Mouse (Mus musculus) liver, embryonic 16.5 days (tissue): Measurements from ENCODE around the gene Six5. TPM values are rescaled to one million over a fixed set of nuclear protein-coding genes. Genes with fewer than 3 reads are reported as not detected.
A peak's percentile ranks its signal among the peaks of the same experiment; 100 is the strongest.

Experiments
- ATAC-seq: fragments of 200-750 bp; cut with Nextera tagmentation; 2 replicates; pipeline ENCODE4 v1.8.0; 2017; ENCODE audit warnings: low read depth, mild to moderate bottlenecking, moderate number of reproducible peaks, moderate library complexity
- H3K27ac ChIP-seq: fragments of 300-500 bp; sonication (generic); 2 replicates; pipeline ENCODE4 v1.5.1; 2014; ENCODE audit warnings: mild to moderate bottlenecking, low read length
- H3K27me3 ChIP-seq: fragments of 300-500 bp; sonication (generic); 2 replicates; pipeline ENCODE4 v1.6.1; 2014; ENCODE audit warnings: low read depth, low read length, mixed read lengths; ENCODE audit not compliant: control insufficient read depth, insufficient read depth
- H3K36me3 ChIP-seq: fragments of 300-500 bp; sonication (generic); 2 replicates; pipeline ENCODE4 v1.6.1; 2014; ENCODE audit warnings: mild to moderate bottlenecking; ENCODE audit not compliant: control insufficient read depth, insufficient read depth
- H3K4me1 ChIP-seq: fragments of 300-500 bp; sonication (generic); 2 replicates; pipeline ENCODE4 v1.6.1; 2014; ENCODE audit warnings: low read depth, low read length, mixed read lengths; ENCODE audit not compliant: control insufficient read depth
- H3K4me2 ChIP-seq: fragments of 300-500 bp; sonication (generic); 2 replicates; pipeline ENCODE4 v1.6.1; 2014; ENCODE audit warnings: low read depth, low read length, mixed read lengths
- H3K4me3 ChIP-seq: fragments of 300-500 bp; sonication (generic); 2 replicates; pipeline ENCODE4 v1.5.1; 2014; ENCODE audit warnings: low read depth, mild to moderate bottlenecking, low read length
- H3K9ac ChIP-seq: fragments of 300-500 bp; sonication (generic); 2 replicates; pipeline ENCODE4 v1.6.1; 2014; ENCODE audit warnings: low read depth, low read length
- H3K9me3 ChIP-seq: fragments of 300-500 bp; sonication (generic); replicated peaks from 2 replicates; pipeline ENCODE4 v1.6.1; 2016; ENCODE audit warnings: low read length; ENCODE audit not compliant: control insufficient read depth
- WGBS: fragments of 180-500 bp; shearing (Covaris S2); extraction: QIAGEN DNeasy Blood & Tissue Kit; methylation state at CpG from one replicate; pipeline ENCODE4 v1.1.7; 2014; ENCODE audit not compliant: insufficient replicate concordance; 5-methylcytosine and 5-hydroxymethylcytosine counted together
- polyA plus RNA-seq: library from polyadenylated mRNA; unstranded; fragments of >200 nt; fragmentation: Nextera tagmentation; extraction: Ambion mirVana; gene quantifications from 2 replicates; pipeline ENCODE4 v1.2.1, GENCODE M21; 2015

The Six5 gene
- polyA plus RNA-seq, 1 experiment from 2014 or later = 0.93 TPM

DNA sequence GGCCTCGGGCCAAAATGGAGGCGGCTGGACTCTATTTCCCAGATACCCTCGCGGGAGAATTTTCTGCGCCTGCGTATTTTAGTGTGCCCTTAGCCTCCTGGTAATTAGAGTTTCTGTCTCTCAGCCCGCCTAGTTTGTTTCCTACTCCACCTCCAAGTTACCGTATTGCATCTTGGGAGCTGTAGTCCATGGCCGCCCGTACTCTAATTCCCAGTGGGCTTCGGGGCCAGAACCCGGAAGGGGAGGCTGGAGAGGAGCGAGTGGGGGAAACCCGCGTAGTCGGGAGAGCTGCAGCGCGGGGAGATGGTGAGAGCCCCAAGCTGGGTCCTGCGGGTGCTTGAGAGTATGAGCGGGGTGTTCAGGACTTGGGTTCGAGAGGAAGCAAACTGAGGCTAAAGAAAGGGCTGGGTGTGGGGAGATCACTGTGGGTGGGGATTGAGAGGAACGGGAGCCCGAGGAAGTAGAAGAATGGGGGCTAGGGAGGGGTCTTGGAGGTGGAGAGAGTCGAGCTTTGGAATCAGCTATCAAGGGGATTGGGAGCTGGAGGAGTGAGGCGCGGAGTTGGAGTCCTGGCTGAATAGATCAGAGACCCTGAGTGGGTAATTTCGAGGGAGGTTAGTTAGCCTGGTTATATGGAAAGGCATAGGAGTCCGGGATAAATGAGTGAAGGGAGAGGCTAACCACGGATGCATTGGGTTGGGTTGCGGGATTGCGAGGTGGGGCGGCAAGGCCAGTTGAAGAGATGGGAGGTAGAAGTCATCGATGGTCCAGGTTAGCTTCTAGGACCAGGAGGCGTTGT is 25.4 kb downstream of the Six5 start, which contains the start of gene Fbxo46:
Gene Fbxo46 (plus strand): TSS at position 229 of the 799 bp plus-strand sequence.
- H3K36me3 ChIP-seq = no peaks in the 10 kb centered on the region
- H3K4me2 ChIP-seq = peak within 1 kb of the TSS; percentile 94
- H3K9me3 ChIP-seq = peaks cover 3% of the 10 kb centered on the region
- peaks cover 16% of the 10 kb centered on the region for H3K4me1 ChIP-seq
- 1% methylated on average over 34 of the region's 34 CpGs for WGBS
- H3K27ac ChIP-seq = peak within 1 kb of the TSS; percentile 48
- H3K9ac ChIP-seq = peak within 1 kb of the TSS; percentile 86
- peak within 1 kb of the TSS; percentile 96 for H3K4me3 ChIP-seq
- peak; percentile 98 for ATAC-seq
- peaks cover 5% of the 10 kb centered on the region; the same call in 1 of the 2 replicates for H3K27me3 ChIP-seq

DNA sequence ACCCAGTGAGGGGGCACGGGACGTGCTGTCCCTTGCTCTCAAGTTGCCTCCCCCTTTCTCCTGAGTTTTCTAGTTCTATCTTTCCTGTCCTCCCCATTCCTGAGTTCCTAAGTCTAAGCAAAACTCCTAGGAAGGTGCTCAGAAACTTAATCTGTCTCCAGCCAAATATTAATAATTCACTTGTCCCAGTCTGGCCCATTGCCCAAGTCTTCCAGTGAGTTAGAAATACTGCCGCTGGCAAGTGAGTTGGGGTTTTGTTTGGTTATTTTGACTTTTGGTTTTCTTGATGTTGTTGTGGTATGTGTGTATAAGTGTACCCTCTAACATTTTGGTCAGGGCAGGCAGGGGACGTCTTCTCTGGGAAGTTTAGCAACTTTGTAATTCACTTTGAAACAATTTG is 27.3 kb downstream of the Six5 start:
- ATAC-seq = no peak

DNA sequence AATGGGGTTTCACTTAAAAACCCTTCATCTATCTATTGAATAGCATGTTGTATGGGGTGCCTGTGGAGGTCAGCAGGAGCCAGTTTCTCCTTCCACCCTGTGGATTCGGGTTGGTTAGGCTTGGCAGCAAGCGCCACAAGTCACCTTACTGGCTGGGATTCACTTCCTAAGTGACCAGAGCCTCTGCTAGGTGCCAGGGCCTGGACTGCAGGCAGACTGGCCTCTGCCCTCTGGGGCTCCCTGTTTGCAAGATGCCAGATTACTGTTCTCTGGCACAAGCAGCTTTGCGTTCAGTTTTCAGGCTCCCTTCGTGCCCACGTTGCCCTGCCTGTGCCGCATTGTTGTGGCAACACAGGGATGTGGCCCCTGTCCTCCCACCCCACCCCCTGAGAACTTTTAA is 30.3 kb downstream of the Six5 start:
- Histone ChIP-seq H3K4me1 (peaks cover 9% of the 10 kb centered on the region), H3K9me3 (no peaks in the 10 kb centered on the region), H3K36me3 (no peaks in the 10 kb centered on the region), H3K27me3 (no peaks in the 10 kb centered on the region), H3K27ac (no peak overlapping the region), H3K4me3 (no peak overlapping the region), H3K9ac (no peak overlapping the region), H3K4me2 (no peak overlapping the region)
- no peak for ATAC-seq
- whole genome bisulfite sequencing = 85% methylated on average over 6 of the region's 6 CpGs

More for the DNA sequence above, 27.3 kb downstream of the Six5 start:
- Histone ChIP-seq H3K9me3 (peaks cover 3% of the 10 kb centered on the region), H3K9ac (no peak overlapping the region), H3K4me3 (no peak overlapping the region), H3K4me2 (no peak overlapping the region), H3K36me3 (no peaks in the 10 kb centered on the region), H3K27ac (no peak overlapping the region), H3K4me1 (peaks cover 16% of the 10 kb centered on the region), H3K27me3 (peaks cover 5% of the 10 kb centered on the region; the same call in 1 of the 2 replicates)
- WGBS = 69% methylated on average over 4 of the region's 4 CpGs

DNA sequence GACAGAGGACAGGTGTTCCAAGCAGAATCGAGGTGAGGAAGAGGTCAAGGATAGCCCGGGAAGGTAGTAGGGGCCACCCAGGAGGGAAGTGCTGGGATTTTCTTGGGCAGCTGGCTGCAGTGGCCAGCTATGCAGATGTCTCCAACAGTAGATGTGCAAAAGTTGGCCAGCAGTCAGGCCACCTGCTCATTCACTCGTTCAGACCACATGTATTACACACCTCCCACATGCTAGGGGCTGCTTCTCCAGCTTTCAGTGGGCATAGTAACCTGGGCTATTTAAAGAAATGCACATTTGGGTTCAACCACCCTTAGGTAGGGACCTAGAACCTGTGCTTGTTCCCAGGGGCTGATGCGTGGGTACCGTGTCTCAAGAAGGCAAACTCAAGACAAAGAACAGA is 33.4 kb downstream of the Six5 start:
- Histone ChIP-seq H3K9me3 (no peaks in the 10 kb centered on the region), H3K36me3 (no peaks in the 10 kb centered on the region), H3K9ac (no peak overlapping the region), H3K4me1 (peaks cover 11% of the 10 kb centered on the region), H3K4me3 (no peak overlapping the region), H3K4me2 (no peak overlapping the region), H3K27ac (no peak overlapping the region), H3K27me3 (no peaks in the 10 kb centered on the region)
- WGBS = 75% methylated on average over 5 of the region's 5 CpGs
- ATAC-seq = no peak

DNA sequence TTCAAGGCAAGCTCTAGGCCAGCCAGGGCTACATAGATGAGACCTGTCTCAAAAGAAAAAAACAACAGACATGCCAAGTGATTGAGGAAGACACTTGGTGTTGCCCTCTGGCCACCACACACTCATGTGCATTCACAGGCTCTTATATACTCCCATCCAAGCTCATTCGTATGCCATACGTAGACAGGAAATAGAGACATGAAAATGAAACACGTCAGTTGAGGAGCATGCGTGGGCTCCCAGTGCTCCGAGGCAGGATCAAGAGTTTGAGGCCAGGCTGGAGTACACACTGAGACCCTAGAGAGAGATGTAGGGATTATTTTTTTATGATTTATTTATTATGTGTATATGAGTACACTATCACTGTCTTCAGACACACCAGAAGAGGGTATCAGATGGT is 35.0 kb downstream of the Six5 start:
- no peaks in the 10 kb centered on the region for H3K9me3 ChIP-seq

DNA sequence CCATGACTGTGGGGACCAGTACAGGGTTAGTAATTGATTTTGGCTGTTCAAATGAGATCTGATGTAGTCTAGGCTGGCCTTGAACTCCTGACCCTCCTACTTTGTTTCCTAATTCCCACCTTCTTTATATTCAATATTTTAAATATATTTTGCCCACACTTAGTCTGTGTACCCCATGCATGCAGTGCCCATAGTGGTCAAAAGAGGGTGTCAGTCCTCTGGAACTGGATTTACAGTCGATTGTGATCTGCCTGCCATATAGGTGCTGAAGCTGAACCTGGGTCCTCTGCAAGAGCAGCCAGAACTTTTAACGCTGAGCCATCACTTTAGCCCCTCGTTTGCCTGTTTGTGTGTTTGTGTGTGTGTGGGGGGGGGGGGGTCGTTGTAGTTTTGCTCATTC is 36.3 kb downstream of the Six5 start:
- H3K27ac ChIP-seq = peak overlapping the region; percentile 75; the same call in 1 of the 2 replicates
- H3K27me3 ChIP-seq = no peaks in the 10 kb centered on the region
- H3K4me1 ChIP-seq = peaks cover 11% of the 10 kb centered on the region
- no peaks in the 10 kb centered on the region for H3K9me3 ChIP-seq
- H3K9ac ChIP-seq = peak overlapping the region; percentile 33; the same call in 1 of the 2 replicates
- H3K36me3 ChIP-seq = peaks cover 3% of the 10 kb centered on the region; the same call in 1 of the 2 replicates
- H3K4me2 ChIP-seq = peak overlapping the region; percentile 72
- ATAC-seq = no peak
- no peak overlapping the region; the same call in 1 of the 2 replicates for H3K4me3 ChIP-seq
- WGBS = 29% methylated on average over 4 of the region's 4 CpGs

More for the DNA sequence above, 35.0 kb downstream of the Six5 start:
- peaks cover 11% of the 10 kb centered on the region for H3K4me1 ChIP-seq
- no peaks in the 10 kb centered on the region for H3K36me3 ChIP-seq
- H3K4me2 ChIP-seq = no peak overlapping the region
- no peak overlapping the region for H3K9ac ChIP-seq
- 85% methylated on average over 5 of the region's 5 CpGs for WGBS
- H3K27me3 ChIP-seq = no peaks in the 10 kb centered on the region
- no peak for ATAC-seq
- H3K4me3 ChIP-seq = no peak overlapping the region
- H3K27ac ChIP-seq = no peak overlapping the region

DNA sequence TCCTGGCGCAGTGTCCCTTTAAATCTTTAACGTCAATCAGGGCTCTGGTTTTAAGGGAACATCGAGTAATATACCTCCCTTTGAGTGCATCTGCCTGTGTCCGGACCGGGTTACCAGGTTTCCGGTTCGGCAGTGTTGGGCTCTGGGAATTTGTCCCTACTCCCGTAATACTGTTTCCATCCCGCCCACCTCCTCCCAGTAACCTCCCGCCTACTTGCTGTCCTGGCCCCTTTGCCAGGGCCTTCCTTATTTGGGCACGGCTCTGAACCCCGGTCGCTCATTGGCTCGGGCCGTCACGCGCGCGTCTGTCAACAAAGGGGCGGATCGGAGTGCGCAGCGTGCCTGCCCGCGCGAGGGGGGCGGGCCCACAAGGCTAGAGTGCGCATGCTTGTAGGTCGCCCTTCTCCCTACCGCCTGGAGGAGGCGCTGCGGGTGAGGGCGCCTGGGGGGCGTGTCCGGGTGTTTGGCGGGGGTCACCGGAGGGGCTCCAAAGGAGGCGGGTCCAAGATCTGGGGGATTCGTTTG is 37.0 kb downstream of the Six5 start:
- Histone ChIP-seq H3K9ac (peak overlapping the region; percentile 33), H3K36me3 (peaks cover 10% of the 10 kb centered on the region), H3K27ac (peak overlapping the region; percentile 75; the same call in 1 of the 2 replicates), H3K9me3 (no peaks in the 10 kb centered on the region), H3K4me1 (peaks cover 11% of the 10 kb centered on the region), H3K4me3 (peak overlapping the region; percentile 59), H3K27me3 (no peaks in the 10 kb centered on the region), H3K4me2 (peak overlapping the region; percentile 72)
- peak; percentile 98 for ATAC-seq
- WGBS = under 1% methylated on average over 39 of the region's 39 CpGs

DNA sequence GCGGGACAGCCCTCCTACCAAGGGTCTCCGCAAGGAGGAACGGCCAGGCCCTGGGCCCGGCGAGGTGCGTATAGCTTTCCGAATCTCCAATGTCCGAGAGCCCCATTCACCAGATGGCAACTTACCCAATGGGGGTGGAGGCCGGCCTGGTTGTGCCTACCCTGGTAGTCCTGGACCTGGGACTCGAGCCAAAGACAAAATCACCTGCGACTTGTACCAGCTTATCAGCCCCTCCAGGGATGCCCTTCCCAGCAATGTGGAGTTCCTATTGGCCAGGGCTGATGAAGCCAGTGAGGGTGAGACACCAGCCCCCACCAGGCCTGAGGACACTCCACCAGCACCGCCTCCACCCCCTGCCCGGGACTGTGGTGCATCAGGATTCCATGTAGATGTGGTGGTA is 41.8 kb downstream of the Six5 start:
- peaks cover 19% of the 10 kb centered on the region for H3K36me3 ChIP-seq
- 87% methylated on average over 13 of the region's 13 CpGs for WGBS

More for the DNA sequence above, 41.8 kb downstream of the Six5 start:
- Histone ChIP-seq H3K9ac (no peak overlapping the region), H3K9me3 (no peaks in the 10 kb centered on the region), H3K27ac (no peak overlapping the region), H3K4me2 (no peak overlapping the region), H3K27me3 (no peaks in the 10 kb centered on the region), H3K4me1 (peaks cover 9% of the 10 kb centered on the region), H3K4me3 (no peak overlapping the region)
- ATAC-seq = no peak
